Mouse (Mus musculus) myocyte (in vitro differentiated cells): ENCODE data around the gene Col9a3. TPM values are rescaled to one million over a fixed set of nuclear protein-coding genes. Genes with fewer than 3 reads are reported as not detected.

Source experiments
- H3K27me3 ChIP-seq: one replicate; pipeline ENCODE4 v1.6.1; 2011; ENCODE audit not compliant: control insufficient read depth, insufficient read depth, insufficient read length
- H3K36me3 ChIP-seq: one replicate; pipeline ENCODE4 v1.6.1; 2011; ENCODE audit not compliant: control insufficient read depth, insufficient read depth
- H3K4me2 ChIP-seq: one replicate; pipeline ENCODE4 v1.6.1; 2011; ENCODE audit warnings: low read depth, control low read depth
- H3K4me3 ChIP-seq: one replicate; pipeline ENCODE4 v1.5.1; 2011; ENCODE audit warnings: mild to moderate bottlenecking, control low read depth, moderate library complexity
- H3K79me2 ChIP-seq: one replicate; pipeline ENCODE4 v1.6.1; 2011; ENCODE audit not compliant: control insufficient read depth, insufficient read depth
- H3ac ChIP-seq: one replicate; pipeline ENCODE4 v1.6.1; 2011; ENCODE audit not compliant: control insufficient read depth, insufficient read length
- CEBPB ChIP-seq: IDR thresholded peaks from 2 replicates; pipeline ENCODE4 v1.6.1; 2011; ENCODE audit warnings: mild to moderate bottlenecking, moderate library complexity; ENCODE audit not compliant: poor library complexity, insufficient read depth, severe bottlenecking
- E2F4 ChIP-seq: IDR thresholded peaks from one replicate; pipeline ENCODE4 v1.6.1; 2011; ENCODE audit warnings: mild to moderate bottlenecking, control low read depth, moderate library complexity; ENCODE audit not compliant: insufficient read depth
- MAX ChIP-seq: IDR thresholded peaks from one replicate; pipeline ENCODE4 v1.6.1; 2011; ENCODE audit warnings: low read depth, mild to moderate bottlenecking, control low read depth
- MYOD1 ChIP-seq, 3 experiments: IDR thresholded peaks; one replicate each; pipeline ENCODE4 v1.6.1; 2011; ENCODE audit warnings: control low read depth in 2 of 3, low read depth in 2 of 3, mild to moderate bottlenecking in 2 of 3, moderate library complexity in 1 of 3; ENCODE audit not compliant: insufficient read length in 2 of 3, control insufficient read depth in 1 of 3
- MYOG ChIP-seq, 3 experiments: IDR thresholded peaks; one replicate each; pipeline ENCODE4 v1.6.1; 2011; ENCODE audit warnings: control low read depth in 2 of 3, low read depth in 2 of 3, mild to moderate bottlenecking in 2 of 3; ENCODE audit not compliant: insufficient read length in 2 of 3, control insufficient read depth in 1 of 3, insufficient read depth in 1 of 3
- POLR2A ChIP-seq: IDR thresholded peaks from one replicate; pipeline ENCODE4 v1.6.1; 2011; ENCODE audit warnings: low read depth, mild to moderate bottlenecking, control low read depth, moderate library complexity; ENCODE audit not compliant: insufficient read length
- POLR2AphosphoS2 ChIP-seq: IDR thresholded peaks from one replicate; pipeline ENCODE4 v1.6.1; 2011; ENCODE audit warnings: low read depth, control low read depth; ENCODE audit not compliant: insufficient read length
- REST ChIP-seq: IDR thresholded peaks from one replicate; pipeline ENCODE4 v1.6.1; 2011; ENCODE audit warnings: mild to moderate bottlenecking, control low read depth, moderate library complexity; ENCODE audit not compliant: insufficient read depth, insufficient read length
- SRF ChIP-seq: IDR thresholded peaks from one replicate; pipeline ENCODE4 v1.6.1; 2011; ENCODE audit warnings: low read depth; ENCODE audit not compliant: control insufficient read depth, insufficient read length
- TCF12 ChIP-seq: IDR thresholded peaks from one replicate; pipeline ENCODE4 v1.6.1; 2011; ENCODE audit warnings: mild to moderate bottlenecking, control low read depth; ENCODE audit not compliant: poor library complexity, insufficient read depth, severe bottlenecking
- TCF3 ChIP-seq: IDR thresholded peaks from one replicate; pipeline ENCODE4 v1.6.1; 2011; ENCODE audit warnings: low read depth, control low read depth; ENCODE audit not compliant: insufficient read length
- USF1 ChIP-seq: IDR thresholded peaks from one replicate; pipeline ENCODE4 v1.6.1; 2011; ENCODE audit warnings: low read depth, mild to moderate bottlenecking, control low read depth, moderate library complexity
- polyA plus RNA-seq: library from polyadenylated mRNA; unstranded; fragments of >200 nt; fragmentation: generic; extraction: Trizol; gene quantifications from one replicate; pipeline ENCODE4 v1.2.1, GENCODE M21; 2012; ENCODE audit warnings: missing spikeins

The Col9a3 gene
- polyA plus RNA-seq, 1 experiment: 0.22 TPM

DNA sequence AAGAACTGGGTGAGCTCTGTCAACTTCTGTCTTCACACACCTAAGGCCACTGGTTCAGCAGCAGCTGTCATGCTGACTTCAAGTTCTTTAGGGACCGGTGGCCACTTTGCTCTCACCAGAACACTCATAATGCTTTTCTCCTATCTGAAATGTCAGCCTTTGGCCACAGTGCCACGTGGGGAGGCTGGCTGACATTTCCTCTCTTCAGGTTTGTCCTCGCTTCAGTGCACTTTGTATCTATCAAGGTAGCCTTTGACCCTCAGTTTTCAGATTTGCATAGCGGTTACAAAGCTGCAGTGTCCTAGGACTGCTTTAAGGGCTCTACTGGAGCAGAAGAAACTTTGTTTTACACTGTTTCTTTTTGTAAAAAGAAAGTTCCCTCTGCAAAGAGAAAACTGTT lies 21.1 kb upstream of the Col9a3 start:
- Histone ChIP-seq H3K4me3 (no peak overlapping the region), H3K27me3 (peaks cover 18% of the 10 kb centered on the region), H3K79me2 (no peaks in the 10 kb centered on the region), H3K4me2 (no peak overlapping the region), H3K36me3 (no peaks in the 10 kb centered on the region), H3ac (no peak overlapping the region)
- TF ChIP-seq POLR2A (no peak), TCF12 (no peak), E2F4 (no peak), POLR2AphosphoS2 (no peak), SRF (no peak), CEBPB (no peak), USF1 (no peak), REST (no peak), MYOD1 (IDR thresholded peaks at IDR 0.05; ENCODE audit: control insufficient read depth in 1 of 3, insufficient read length in 2 of 3, low read depth in 2 of 3) (no peak), MYOG (IDR thresholded peaks at IDR 0.05; ENCODE audit: control insufficient read depth in 1 of 3, insufficient read depth in 1 of 3, insufficient read length in 2 of 3, low read depth in 2 of 3) (no peak), TCF3 (no peak), MAX (no peak)

GRCm38 (mm10) chr2:180578686-180579085 lies 18.9 kb upstream of the Col9a3 start:
- Histone ChIP-seq H3ac (no peak overlapping the region), H3K36me3 (no peaks in the 10 kb centered on the region), H3K27me3 (peaks cover 11% of the 10 kb centered on the region), H3K79me2 (peaks cover 9% of the 10 kb centered on the region), H3K4me2 (no peak overlapping the region), H3K4me3 (no peak overlapping the region)
- TF ChIP-seq MYOD1 (IDR thresholded peaks at IDR 0.05; ENCODE audit: control insufficient read depth in 1 of 3, insufficient read length in 2 of 3, low read depth in 2 of 3) (no peak), MYOG (IDR thresholded peaks at IDR 0.05; ENCODE audit: control insufficient read depth in 1 of 3, insufficient read depth in 1 of 3, insufficient read length in 2 of 3, low read depth in 2 of 3) (no peak), TCF12 (no peak), REST (no peak), CEBPB (no peak), USF1 (no peak), MAX (no peak)

GRCm38 (mm10) chr2:180581002-180581401 lies 16.6 kb upstream of the Col9a3 start, which contains the start of gene Mrgbp:
TSS of gene Mrgbp (plus strand) at chr2:180581304.
- no peaks in the 10 kb centered on the region for H3K36me3 ChIP-seq
- peak; percentile 53 for TF ChIP-seq MAX
- TF ChIP-seq TCF3: no peak
- no peak for TF ChIP-seq E2F4
- TF ChIP-seq CEBPB: no peak
- no peak for TF ChIP-seq TCF12
- TF ChIP-seq POLR2AphosphoS2: peak; percentile 32
- peak; percentile 70 for TF ChIP-seq POLR2A
- no peak for TF ChIP-seq USF1
- H3ac ChIP-seq: no peak within 1 kb of the TSS
- H3K79me2 ChIP-seq: peaks cover 9% of the 10 kb centered on the region
- H3K4me2 ChIP-seq: peak within 1 kb of the TSS; percentile 92
- peaks cover under 1% of the 10 kb centered on the region for H3K27me3 ChIP-seq
- peak within 1 kb of the TSS; percentile 47 for H3K4me3 ChIP-seq

DNA sequence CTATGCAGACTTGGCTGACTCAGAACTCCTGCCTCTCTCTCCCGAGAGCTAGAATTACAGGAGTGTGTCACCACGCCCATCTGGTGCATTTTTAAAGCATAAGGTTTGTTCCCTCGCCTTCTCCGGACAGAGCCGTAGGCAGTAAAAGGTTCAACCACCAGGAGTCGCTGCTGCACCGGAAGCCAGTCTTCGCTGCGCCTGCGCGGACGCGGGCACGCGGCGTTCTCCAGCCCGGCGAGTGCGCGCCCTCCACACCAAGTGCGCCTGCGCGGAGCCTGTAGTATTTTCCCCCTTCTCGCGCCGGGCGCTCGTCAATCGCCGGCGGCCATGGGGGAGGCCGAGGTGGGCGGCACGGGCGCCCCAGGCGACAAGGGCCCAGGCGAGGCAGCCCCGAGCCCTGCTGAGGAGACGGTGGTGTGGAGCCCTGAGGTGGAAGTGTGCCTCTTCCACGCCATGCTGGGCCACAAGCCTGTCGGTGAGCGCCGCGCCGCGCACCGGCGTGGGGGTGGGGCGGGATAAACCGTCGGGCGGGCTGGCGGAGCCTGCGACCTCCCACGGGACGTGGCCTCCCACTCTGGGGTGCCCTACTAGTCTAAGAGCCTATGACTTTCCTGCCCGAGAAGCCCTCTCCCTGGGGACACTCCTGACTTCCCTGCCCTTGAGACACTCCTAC lies 15.0 kb upstream of the Col9a3 start:
- Histone ChIP-seq H3K4me2 (peak overlapping the region; percentile 98), H3ac (peak overlapping the region; percentile 87), H3K36me3 (no peaks in the 10 kb centered on the region)

DNA sequence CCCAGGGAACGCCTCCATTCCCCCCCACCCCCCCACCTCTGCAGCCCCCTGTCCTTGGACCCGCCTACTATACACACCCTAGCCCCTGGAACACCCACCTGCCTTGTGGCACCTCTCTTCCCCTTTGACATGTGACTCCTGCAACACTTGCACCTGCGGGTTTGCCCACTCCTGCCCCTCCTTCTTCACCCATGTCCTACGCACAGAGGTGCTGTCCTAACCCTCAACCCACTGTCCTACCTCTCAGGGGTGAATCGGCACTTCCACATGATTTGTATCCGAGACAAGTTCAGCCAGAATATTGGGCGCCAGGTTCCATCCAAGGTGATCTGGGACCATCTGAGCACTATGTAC lies 14.5 kb upstream of the Col9a3 start:
- H3K4me3 ChIP-seq: peak overlapping the region; percentile 47
- TF ChIP-seq REST: no peak
- no peak for TF ChIP-seq POLR2A
- TF ChIP-seq MYOD1 (IDR thresholded peaks at IDR 0.05; ENCODE audit: control insufficient read depth in 1 of 3, insufficient read length in 2 of 3, low read depth in 2 of 3): no peak
- no peak for TF ChIP-seq MYOG (IDR thresholded peaks at IDR 0.05; ENCODE audit: control insufficient read depth in 1 of 3, insufficient read depth in 1 of 3, insufficient read length in 2 of 3, low read depth in 2 of 3)
- no peak for TF ChIP-seq POLR2AphosphoS2
- TF ChIP-seq USF1: no peak
- no peak for TF ChIP-seq CEBPB
- no peak for TF ChIP-seq E2F4
- TF ChIP-seq SRF: no peak
- no peak for TF ChIP-seq TCF3
- TF ChIP-seq MAX: no peak
- no peak for TF ChIP-seq TCF12

More for the DNA sequence above, 15.0 kb upstream of the Col9a3 start:
- TF ChIP-seq POLR2A (peak; percentile 80), POLR2AphosphoS2 (peak; percentile 80), CEBPB (no peak), USF1 (no peak), MYOG (IDR thresholded peaks at IDR 0.05; ENCODE audit: control insufficient read depth in 1 of 3, insufficient read depth in 1 of 3, insufficient read length in 2 of 3, low read depth in 2 of 3) (no peak), MYOD1 (IDR thresholded peaks at IDR 0.05; ENCODE audit: control insufficient read depth in 1 of 3, insufficient read length in 2 of 3, low read depth in 2 of 3) (peak in 1 of 3 experiments; percentile 21), MAX (no peak), TCF12 (no peak), REST (no peak), E2F4 (no peak), SRF (peak; percentile 21), TCF3 (no peak)
- H3K27me3 ChIP-seq: no peaks in the 10 kb centered on the region
- peaks cover 9% of the 10 kb centered on the region for H3K79me2 ChIP-seq
- H3K4me3 ChIP-seq: peak overlapping the region; percentile 47

More for the DNA sequence above, 14.5 kb upstream of the Col9a3 start:
- Histone ChIP-seq H3K27me3 (no peaks in the 10 kb centered on the region), H3ac (peak overlapping the region; percentile 87), H3K79me2 (peaks cover 9% of the 10 kb centered on the region), H3K36me3 (no peaks in the 10 kb centered on the region), H3K4me2 (peak overlapping the region; percentile 98)
